Mouse (Mus musculus) cerebellum, postnatal 10 days (tissue): ENCODE results near the gene Gcnt7.
A peak's percentile ranks its signal among the peaks of the same experiment; 100 is the strongest.

Experiments used
- DNase-seq, 2 experiments: peaks; one replicate each; pipeline ENCODE4 v3.0.0; 2021; ENCODE audit warnings: mixed read lengths in 2 of 2

Gene Gcnt7

DNA sequence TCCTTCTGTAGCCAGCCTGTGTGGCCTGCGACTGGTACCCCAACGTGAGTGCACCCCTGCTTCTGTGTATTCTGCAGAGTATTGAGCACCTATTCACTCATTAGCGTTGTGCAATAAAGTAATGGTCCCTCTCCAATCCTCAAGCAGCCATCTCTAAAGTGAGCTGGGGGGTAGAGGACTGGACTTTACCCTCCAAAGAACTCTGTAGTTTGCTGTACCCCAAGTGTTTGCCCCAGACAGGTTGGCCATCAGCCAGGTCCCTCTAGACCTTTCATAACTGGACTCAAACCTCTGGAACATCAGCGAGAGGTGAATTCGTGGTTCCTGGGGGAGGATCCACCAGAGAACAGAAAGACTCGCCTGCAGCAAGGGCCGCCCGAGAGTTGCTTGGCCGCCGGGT is 5.9 kb downstream of the Gcnt7 start:
- DNase-seq: no peak

GRCm38 (mm10) chr2:172452031-172452430 is 6.4 kb downstream of the Gcnt7 start:
- no peak for DNase-seq

DNA sequence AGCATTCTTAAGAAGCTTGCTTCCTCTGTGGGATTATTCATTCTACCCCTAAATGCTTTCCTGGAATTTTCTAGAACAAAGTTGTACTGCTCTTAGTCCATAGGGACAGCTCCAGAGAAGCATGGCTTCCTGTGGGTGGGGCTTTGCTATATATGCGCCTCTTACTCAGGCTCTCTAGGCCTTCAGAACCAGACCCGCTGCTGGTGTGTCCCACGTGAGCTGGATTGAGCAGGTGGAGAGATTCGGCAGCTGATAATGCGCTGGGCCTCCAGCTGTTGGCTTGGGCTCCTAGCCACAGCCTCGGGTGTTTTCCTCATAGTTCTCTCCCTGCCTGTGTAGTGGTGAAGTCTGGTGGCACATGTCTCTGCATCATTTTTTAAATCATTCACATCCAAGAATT is 7.8 kb downstream of the Gcnt7 start:
- DNase-seq: no peak

DNA sequence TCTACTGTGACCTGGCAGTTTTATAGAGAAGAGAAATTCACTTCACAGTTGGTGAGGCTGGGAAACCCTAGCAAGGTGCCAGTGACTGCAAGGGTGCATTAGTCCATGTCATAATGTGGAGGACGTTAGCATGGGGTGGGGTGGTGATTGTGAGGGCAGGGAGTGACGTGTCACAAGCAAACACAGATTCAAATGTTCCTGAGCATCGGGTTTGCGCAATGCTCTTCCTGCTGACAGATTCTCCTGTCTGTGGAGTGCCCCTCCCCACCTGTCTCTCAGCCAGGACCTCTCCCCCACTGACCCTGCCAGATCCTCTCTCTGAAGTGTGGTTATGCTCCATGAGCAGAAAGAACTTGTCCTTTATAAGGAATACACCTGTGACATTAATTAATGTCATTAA is 10.1 kb downstream of the Gcnt7 start:
- no peak for DNase-seq

- DNase-seq: peak in 1 of 2 experiments; percentile 41
Observed at GRCm38 (mm10) chr2:172447317-172447716, 11.1 kb downstream of the Gcnt7 start.

DNA sequence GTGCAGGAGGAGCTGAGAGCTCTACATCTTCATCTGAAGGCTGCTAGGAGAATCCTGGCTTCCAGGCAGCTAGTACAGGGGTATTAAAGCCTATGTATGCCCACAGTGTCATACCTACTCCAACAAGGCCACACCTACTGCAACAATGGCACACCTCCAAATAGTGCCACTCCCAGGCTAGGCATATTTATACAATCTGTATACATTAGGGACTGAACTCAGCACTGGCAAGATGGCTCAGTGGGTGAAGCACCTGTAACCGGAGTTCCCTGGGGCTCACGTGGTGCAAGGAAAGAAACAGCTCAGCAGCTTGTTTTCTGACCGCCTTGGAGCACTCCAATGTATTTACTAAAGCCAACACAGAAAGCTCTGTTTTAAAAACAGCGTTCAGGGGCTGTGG is 12.8 kb downstream of the Gcnt7 start:
- DNase-seq: no peak

- DNase-seq: no peak
Observed at GRCm38 (mm10) chr2:172441176-172441575, 17.2 kb downstream of the Gcnt7 start.

DNA sequence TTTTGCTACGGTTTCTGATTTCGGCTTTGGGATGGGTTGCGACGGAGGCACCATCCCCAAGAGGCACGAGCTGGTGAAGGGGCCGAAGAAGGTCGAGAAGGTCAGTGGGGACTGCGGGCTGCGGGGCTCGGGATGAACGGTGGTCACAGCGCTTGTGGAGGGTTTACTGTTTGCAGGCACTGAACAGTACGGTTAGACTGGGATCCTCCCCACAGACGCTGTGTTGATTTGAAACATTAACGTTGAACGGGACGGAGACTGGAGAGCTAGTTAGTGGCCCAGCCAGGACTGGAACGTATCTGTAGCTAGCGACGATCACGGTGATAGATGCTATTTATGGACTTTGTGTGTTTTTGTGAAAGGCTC is 17.8 kb downstream of the Gcnt7 start:
- DNase-seq: no peak

DNA sequence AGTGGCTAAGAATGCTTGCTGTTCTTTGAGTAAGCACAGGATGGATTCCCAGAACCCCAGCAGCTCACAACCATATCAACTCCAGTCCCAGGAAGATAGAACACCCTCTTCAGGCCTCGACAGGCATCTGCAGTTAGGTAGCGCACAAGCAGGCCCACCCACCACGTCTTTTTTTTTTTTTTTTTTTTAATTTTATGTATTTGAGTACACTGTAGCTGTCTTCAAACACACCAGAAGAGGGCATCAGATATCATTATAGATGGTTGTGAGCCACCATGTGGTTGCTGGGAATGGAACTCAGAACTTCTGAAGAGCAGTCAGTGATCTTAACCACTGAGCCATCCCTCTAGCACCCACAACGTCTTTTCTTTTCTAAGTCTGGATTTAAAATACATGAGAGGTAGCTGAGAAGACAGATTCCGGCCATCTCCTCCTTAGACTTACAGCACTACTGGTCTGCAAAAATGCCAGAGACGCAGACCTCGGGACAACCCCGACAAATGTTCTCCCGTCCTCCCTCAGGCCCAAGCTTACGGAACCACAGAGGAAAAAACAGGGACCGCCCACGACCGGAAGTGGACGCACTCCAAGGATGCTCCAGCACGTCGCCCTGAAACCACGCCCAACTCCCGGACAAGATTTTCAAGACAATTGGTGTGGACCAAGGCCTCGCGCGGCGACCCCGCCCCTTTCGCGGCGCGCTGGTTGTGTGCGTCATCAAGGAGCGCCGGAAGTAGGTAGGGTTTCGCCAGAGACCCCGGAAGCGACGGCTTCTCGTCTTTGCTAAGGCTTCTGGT is 18.4 kb downstream of the Gcnt7 start, which contains the start of gene Rtf2:
Rtf2 (plus strand) TSS at position 714 of the 797 bp plus-strand sequence.
- DNase-seq: peak; percentile 100

- DNase-seq: no peak
Observed at GRCm38 (mm10) chr2:172437371-172437952, 20.9 kb downstream of the Gcnt7 start.

DNA sequence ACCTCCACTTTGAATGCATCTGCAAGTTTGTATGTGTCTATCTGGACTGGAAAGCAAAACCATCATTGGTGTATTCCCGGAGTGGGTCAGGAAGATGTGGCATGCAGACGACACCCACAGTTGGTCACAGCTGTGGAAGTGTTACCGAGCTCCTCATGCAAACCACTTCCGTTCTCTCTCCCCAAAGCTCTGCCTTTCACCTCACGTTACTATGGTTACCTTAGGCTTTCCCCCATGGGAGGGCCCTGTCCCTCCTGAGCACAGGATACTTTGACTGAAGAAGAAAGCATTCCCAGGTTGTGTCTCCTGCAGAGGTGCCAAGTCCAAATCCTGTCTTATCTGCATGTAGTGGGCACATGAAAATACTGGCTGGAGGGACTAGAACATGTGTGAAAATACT is 24.6 kb downstream of the Gcnt7 start:
- DNase-seq: no peak

DNA sequence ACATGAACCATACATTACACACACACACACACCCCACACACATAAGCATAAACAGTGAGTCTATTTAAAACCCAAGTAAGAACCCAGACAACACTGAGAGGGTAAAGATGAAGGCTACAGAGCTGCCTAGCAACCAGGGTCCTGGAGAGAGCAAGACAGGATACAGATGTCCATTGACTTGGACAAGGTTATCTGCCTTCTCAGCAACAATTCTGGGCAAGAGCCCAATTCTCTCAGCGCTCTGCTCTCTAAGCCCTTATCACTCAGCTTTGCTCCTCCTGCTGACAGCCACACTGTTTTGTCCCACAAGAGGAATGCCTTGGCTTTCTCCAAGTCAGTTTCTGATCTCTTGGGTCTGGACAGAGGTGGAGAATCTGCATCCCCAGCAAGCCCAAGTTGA is 27.8 kb downstream of the Gcnt7 start:
- no peak for DNase-seq

- DNase-seq: no peak
Observed at GRCm38 (mm10) chr2:172418208-172418607, 40.2 kb downstream of the Gcnt7 start.

DNA sequence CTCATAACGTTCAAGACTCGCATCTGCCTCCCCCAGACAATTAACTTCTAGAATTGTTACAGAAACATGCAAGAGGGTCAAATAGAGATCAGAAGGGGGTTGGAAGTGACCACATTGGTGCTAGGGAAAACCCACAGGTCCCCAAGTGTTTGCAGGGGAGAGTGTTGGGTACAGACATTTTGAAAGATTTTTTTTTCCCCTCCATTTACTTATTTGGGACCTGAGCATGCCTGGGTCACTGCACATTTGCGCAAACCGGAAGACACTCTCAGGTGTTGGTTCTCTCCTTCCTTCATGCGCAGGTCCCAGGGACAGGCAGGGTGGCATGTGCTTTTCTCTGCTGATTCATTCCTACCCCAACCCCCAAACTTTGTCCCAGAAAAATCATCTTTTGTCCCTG is 41.5 kb downstream of the Gcnt7 start:
- DNase-seq: no peak

DNA sequence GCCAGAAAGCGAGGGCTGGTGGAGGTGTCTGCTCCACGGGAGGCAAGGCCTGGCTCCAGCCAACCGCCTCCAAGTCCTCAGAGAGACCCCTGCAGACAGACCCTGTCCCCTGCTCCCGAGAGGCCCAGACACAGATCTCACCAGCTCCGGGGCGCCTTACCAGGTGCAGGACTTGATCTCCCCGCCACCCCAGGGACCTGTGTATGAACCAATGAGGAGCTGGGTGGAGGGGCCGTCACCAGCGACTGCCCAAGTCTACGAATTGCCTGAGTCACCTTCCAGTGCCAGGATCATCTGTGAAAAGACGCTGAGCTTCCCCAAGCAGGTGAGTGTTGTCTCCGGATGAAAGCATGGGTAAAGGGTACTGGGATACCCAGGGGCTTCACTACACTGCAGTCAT is 42.2 kb downstream of the Gcnt7 start:
- no peak for DNase-seq

- no peak for DNase-seq
Observed at GRCm38 (mm10) chr2:172413894-172414293, 44.5 kb downstream of the Gcnt7 start.

- no peak for DNase-seq
Observed at GRCm38 (mm10) chr2:172413273-172413672, 45.1 kb downstream of the Gcnt7 start.

DNA sequence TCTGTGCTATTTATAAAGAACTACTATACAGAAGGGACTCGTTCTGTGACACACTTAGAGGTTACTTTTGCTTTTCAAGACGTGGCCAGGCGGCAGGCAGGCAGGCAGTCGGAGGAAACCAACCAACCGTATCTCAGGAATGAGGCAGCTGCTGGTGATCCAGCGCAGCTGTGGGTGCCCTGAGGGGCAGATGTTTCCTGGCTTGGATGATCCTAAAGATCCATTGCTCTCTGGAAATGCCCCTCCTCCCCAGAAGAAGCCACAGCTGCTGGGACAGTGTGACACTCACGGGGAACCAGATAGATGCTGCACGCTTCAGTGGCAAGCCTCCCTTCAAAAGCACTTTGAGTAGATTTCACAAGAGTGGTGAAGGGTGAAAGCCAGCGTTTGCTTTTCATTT is 45.9 kb downstream of the Gcnt7 start:
- DNase-seq: no peak

DNA sequence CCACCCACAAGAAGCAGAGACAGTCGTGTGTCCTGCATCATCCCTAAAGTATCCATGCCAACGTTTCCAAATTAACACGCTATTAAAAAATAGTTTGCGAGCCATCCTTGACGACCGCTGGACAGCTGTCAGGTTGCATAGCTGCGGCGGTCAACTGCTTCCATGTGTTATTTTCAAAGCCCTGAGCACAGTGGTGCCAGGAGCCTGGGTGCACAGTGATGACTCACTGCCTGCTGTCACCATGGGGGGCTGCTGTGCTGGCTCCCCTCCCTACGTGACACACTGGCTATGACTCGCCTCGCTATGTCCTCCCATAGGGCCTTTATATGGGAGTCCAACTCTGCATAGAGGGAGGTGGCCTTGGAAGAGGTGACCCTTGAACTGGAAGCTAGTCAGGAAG is 47.3 kb downstream of the Gcnt7 start:
- DNase-seq: peak; percentile 20 to 31

- no peak for DNase-seq
Observed at GRCm38 (mm10) chr2:172410686-172411085, 47.7 kb downstream of the Gcnt7 start.

- DNase-seq: no peak
Observed at GRCm38 (mm10) chr2:172407499-172407898, 50.9 kb downstream of the Gcnt7 start.

- DNase-seq: no peak
Observed at GRCm38 (mm10) chr2:172406173-172406572, 52.2 kb downstream of the Gcnt7 start.

DNA sequence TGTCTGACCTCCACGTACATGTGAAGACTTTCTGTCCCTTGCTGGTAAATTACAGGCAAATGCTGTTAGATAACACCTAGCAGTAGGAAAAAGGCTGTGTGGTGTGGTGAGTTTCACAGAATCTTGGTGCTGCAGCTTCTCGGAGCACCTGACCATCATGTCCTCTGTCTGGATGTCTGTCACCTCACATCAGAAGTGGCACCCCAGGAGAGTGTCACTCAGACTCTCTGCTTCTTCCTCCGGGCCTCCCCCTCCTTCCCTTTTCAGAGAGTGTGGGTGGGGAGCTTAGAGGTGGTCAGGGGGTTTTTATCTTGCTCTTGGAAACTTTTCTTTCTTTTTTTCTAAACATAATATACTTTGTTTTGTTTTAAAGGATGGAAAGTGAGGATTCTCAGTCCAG is 53.4 kb downstream of the Gcnt7 start:
- DNase-seq: no peak

GRCm38 (mm10) chr2:172404239-172404638 is 54.2 kb downstream of the Gcnt7 start:
- DNase-seq: no peak
